Mouse (Mus musculus) MEL-GATA-1-ER (cell line): ENCODE measurements around the gene Lrp11.
"Not testable (repeated sequence)": the region's sequence is repeated elsewhere in the genome, so short reads cannot be mapped to it uniquely, and the experiment has no call there.

Experiments
- DNase-seq: peaks from one replicate; pipeline ENCODE4 v3.0.0-alpha.2; 2012; ENCODE audit warnings: low read depth; ENCODE audit errors: extremely low read depth

The Lrp11 gene

GRCm38 (mm10) chr10:7589592-7590233, at the start of gene Lrp11:
Gene Lrp11 (plus strand): TSS chr10:7589800.
- peak; percentile 54 for DNase-seq

GRCm38 (mm10) chr10:7578002-7578401, 11.6 kb upstream of the Lrp11 start:
- DNase-seq, result no peak

GRCm38 (mm10) chr10:7581401-7581800, 8.2 kb upstream of the Lrp11 start:
- DNase-seq, result no peak

- DNase-seq, result no peak
Observed at GRCm38 (mm10) chr10:7582157-7582890, 7.3 kb upstream of the Lrp11 start.

GRCm38 (mm10) chr10:7582891-7583557, 6.6 kb upstream of the Lrp11 start:
- DNase-seq, result no peak

- DNase-seq, result no peak
Observed at GRCm38 (mm10) chr10:7586771-7587170, 2.8 kb upstream of the Lrp11 start.

- no peak for DNase-seq
Observed at GRCm38 (mm10) chr10:7590234-7590689, 662 bp downstream of the Lrp11 start.

GRCm38 (mm10) chr10:7590792-7591191, 1.2 kb downstream of the Lrp11 start:
- no peak for DNase-seq

GRCm38 (mm10) chr10:7594797-7595196, 5.2 kb downstream of the Lrp11 start:
- DNase-seq, result no peak

- DNase-seq, result no peak
Observed at GRCm38 (mm10) chr10:7596251-7596650, 6.7 kb downstream of the Lrp11 start.

- DNase-seq, result no peak
Observed at GRCm38 (mm10) chr10:7598177-7598576, 8.6 kb downstream of the Lrp11 start.

- peak; percentile 29 for DNase-seq
Observed at GRCm38 (mm10) chr10:7600647-7601046, 11.0 kb downstream of the Lrp11 start.

GRCm38 (mm10) chr10:7605168-7605567, 15.6 kb downstream of the Lrp11 start:
- no peak for DNase-seq

GRCm38 (mm10) chr10:7606437-7606836, 16.8 kb downstream of the Lrp11 start:
- no peak for DNase-seq

GRCm38 (mm10) chr10:7608611-7609010, 19.0 kb downstream of the Lrp11 start:
- DNase-seq, result no peak

- DNase-seq, result no peak
Observed at GRCm38 (mm10) chr10:7611647-7612046, 22.0 kb downstream of the Lrp11 start.

GRCm38 (mm10) chr10:7612210-7612609, 22.6 kb downstream of the Lrp11 start:
- not testable (repeated sequence) for DNase-seq

GRCm38 (mm10) chr10:7614834-7615233, 25.2 kb downstream of the Lrp11 start:
- DNase-seq, result no peak

- DNase-seq, result not testable (repeated sequence)
Observed at GRCm38 (mm10) chr10:7617146-7617545, 27.5 kb downstream of the Lrp11 start.

- not testable (repeated sequence) for DNase-seq
Observed at GRCm38 (mm10) chr10:7617556-7617955, 28.0 kb downstream of the Lrp11 start.

- no peak for DNase-seq
Observed at GRCm38 (mm10) chr10:7619821-7620241, 30.2 kb downstream of the Lrp11 start.

- DNase-seq, result no peak
Observed at GRCm38 (mm10) chr10:7620723-7621122, 31.1 kb downstream of the Lrp11 start.
